Mouse (Mus musculus) forebrain, embryonic 10.5 days (tissue): ENCODE data around the gene Cntnap2. TPM values are rescaled to one million over a fixed set of nuclear protein-coding genes. Genes with fewer than 3 reads are reported as not detected.

ENCODE experiments used
- DNase-seq: peaks from one replicate; pipeline ENCODE4 v3.0.0-alpha.2; 2017; ENCODE audit warnings: low spot score; ENCODE audit errors: extremely low spot score
- H3K27ac ChIP-seq: fragments of 300-500 bp; sonication (generic); 2 replicates; pipeline ENCODE4 v1.5.1; 2016; ENCODE audit warnings: mild to moderate bottlenecking
- H3K27me3 ChIP-seq: fragments of 300-500 bp; sonication (generic); 2 replicates; pipeline ENCODE4 v1.6.1; 2016; ENCODE audit warnings: mild to moderate bottlenecking; ENCODE audit not compliant: poor library complexity, severe bottlenecking
- H3K36me3 ChIP-seq: fragments of 300-500 bp; sonication (generic); replicated peaks from 2 replicates; pipeline ENCODE4 v1.6.1; 2016; ENCODE audit warnings: mild to moderate bottlenecking, moderate library complexity
- H3K4me1 ChIP-seq: fragments of 300-500 bp; sonication (generic); 2 replicates; pipeline ENCODE4 v1.6.1; 2016
- H3K4me3 ChIP-seq: fragments of 300-500 bp; sonication (generic); 2 replicates; pipeline ENCODE4 v1.5.1; 2016; ENCODE audit warnings: mild to moderate bottlenecking, moderate library complexity
- H3K9me3 ChIP-seq: fragments of 300-500 bp; sonication (generic); 2 replicates; pipeline ENCODE4 v1.6.1; 2016; ENCODE audit warnings: mild to moderate bottlenecking, moderate library complexity
- WGBS: fragments of 180-500 bp; shearing (Covaris S2); methylation state at CpG from one replicate; pipeline ENCODE4 v1.1.7; 2016; 5-methylcytosine and 5-hydroxymethylcytosine counted together
- polyA plus RNA-seq: library from polyadenylated mRNA; unstranded; fragments of >200 nt; fragmentation: Nextera tagmentation; extraction: Ambion mirVana; gene quantifications from 2 replicates; pipeline ENCODE4 v1.2.1, GENCODE M21; 2016

Cntnap2 gene
- polyA plus RNA-seq, 1 experiment from 2014 or later, result 89.3 TPM

GRCm38 (mm10) chr6:47244642-47245041 lies 2185.5 kb downstream of the Cntnap2 start:
- 7% methylated on average over 7 of the region's 7 CpGs for WGBS
- H3K4me1 ChIP-seq, result peaks cover 92% of the 10 kb centered on the region
- DNase-seq, result no peak
- peaks cover 31% of the 10 kb centered on the region for H3K36me3 ChIP-seq
- H3K4me3 ChIP-seq, result peak overlapping the region; percentile 63
- no peaks in the 10 kb centered on the region for H3K9me3 ChIP-seq
- H3K27ac ChIP-seq, result peak overlapping the region; percentile 92
- H3K27me3 ChIP-seq, result no peaks in the 10 kb centered on the region; the same call in 1 of the 2 replicates

- peaks cover 89% of the 10 kb centered on the region for H3K4me1 ChIP-seq
- no peak for DNase-seq
- WGBS, result 89% methylated on average over 2 of the region's 2 CpGs
- H3K9me3 ChIP-seq, result no peaks in the 10 kb centered on the region
- H3K4me3 ChIP-seq, result no peak overlapping the region
- no peak overlapping the region for H3K27ac ChIP-seq
- H3K27me3 ChIP-seq, result no peaks in the 10 kb centered on the region
- peaks cover 63% of the 10 kb centered on the region for H3K36me3 ChIP-seq
Observed at GRCm38 (mm10) chr6:47255270-47255669, 2196.1 kb downstream of the Cntnap2 start.

- Histone ChIP-seq H3K27ac (no peak overlapping the region), H3K9me3 (no peaks in the 10 kb centered on the region), H3K27me3 (no peaks in the 10 kb centered on the region), H3K4me1 (peaks cover 92% of the 10 kb centered on the region), H3K4me3 (no peak overlapping the region), H3K36me3 (peaks cover 66% of the 10 kb centered on the region)
- WGBS, result 82% methylated on average over 4 of the region's 4 CpGs
- DNase-seq, result no peak
Observed at GRCm38 (mm10) chr6:47256227-47256887, 2197.2 kb downstream of the Cntnap2 start.

GRCm38 (mm10) chr6:47256918-47257506 lies 2197.9 kb downstream of the Cntnap2 start:
- Histone ChIP-seq H3K9me3 (no peaks in the 10 kb centered on the region), H3K36me3 (peaks cover 65% of the 10 kb centered on the region), H3K4me3 (no peak overlapping the region), H3K4me1 (peaks cover 86% of the 10 kb centered on the region), H3K27me3 (no peaks in the 10 kb centered on the region), H3K27ac (no peak overlapping the region)
- DNase-seq, result no peak
- WGBS, result 75% methylated on average over 3 of the region's 3 CpGs

GRCm38 (mm10) chr6:47259626-47260114 lies 2200.5 kb downstream of the Cntnap2 start:
- 12% methylated on average over 3 of the region's 3 CpGs for WGBS
- Histone ChIP-seq H3K36me3 (peaks cover 75% of the 10 kb centered on the region), H3K4me3 (no peak overlapping the region), H3K27me3 (no peaks in the 10 kb centered on the region), H3K4me1 (peaks cover 59% of the 10 kb centered on the region), H3K9me3 (no peaks in the 10 kb centered on the region), H3K27ac (peak overlapping the region; percentile 76)
- peak; percentile 23 for DNase-seq

GRCm38 (mm10) chr6:47267236-47267635 lies 2208.1 kb downstream of the Cntnap2 start:
- no peak overlapping the region for H3K27ac ChIP-seq
- H3K4me1 ChIP-seq, result peaks cover 7% of the 10 kb centered on the region
- no peak overlapping the region for H3K4me3 ChIP-seq
- H3K9me3 ChIP-seq, result no peaks in the 10 kb centered on the region
- peaks cover 91% of the 10 kb centered on the region for H3K36me3 ChIP-seq
- H3K27me3 ChIP-seq, result no peaks in the 10 kb centered on the region
- 76% methylated on average over 3 of the region's 3 CpGs for WGBS
- no peak for DNase-seq

GRCm38 (mm10) chr6:47269455-47269854 lies 2210.3 kb downstream of the Cntnap2 start:
- no peak overlapping the region for H3K27ac ChIP-seq
- H3K36me3 ChIP-seq, result peaks cover 92% of the 10 kb centered on the region
- H3K9me3 ChIP-seq, result no peaks in the 10 kb centered on the region
- 76% methylated on average over 3 of the region's 3 CpGs for WGBS
- no peak overlapping the region for H3K4me3 ChIP-seq
- peaks cover 26% of the 10 kb centered on the region for H3K4me1 ChIP-seq
- no peak for DNase-seq
- H3K27me3 ChIP-seq, result no peaks in the 10 kb centered on the region

- no peak overlapping the region for H3K4me3 ChIP-seq
- no peak for DNase-seq
- H3K27me3 ChIP-seq, result peaks cover 4% of the 10 kb centered on the region
- H3K4me1 ChIP-seq, result peaks cover 45% of the 10 kb centered on the region
- peaks cover 96% of the 10 kb centered on the region for H3K36me3 ChIP-seq
- no peak overlapping the region for H3K27ac ChIP-seq
- 92% methylated on average over 3 of the region's 3 CpGs for WGBS
- H3K9me3 ChIP-seq, result no peaks in the 10 kb centered on the region
Observed at GRCm38 (mm10) chr6:47271576-47271975, 2212.4 kb downstream of the Cntnap2 start.

- WGBS, result 56% methylated on average over 8 of the region's 8 CpGs
- no peaks in the 10 kb centered on the region for H3K9me3 ChIP-seq
- H3K27ac ChIP-seq, result peak overlapping the region; percentile 74
- H3K4me1 ChIP-seq, result peaks cover 55% of the 10 kb centered on the region
- H3K36me3 ChIP-seq, result peaks cover 89% of the 10 kb centered on the region
- H3K4me3 ChIP-seq, result no peak overlapping the region
- peaks cover 6% of the 10 kb centered on the region for H3K27me3 ChIP-seq
- DNase-seq, result no peak
Observed at GRCm38 (mm10) chr6:47272606-47273575, 2213.7 kb downstream of the Cntnap2 start.

- Histone ChIP-seq H3K9me3 (no peaks in the 10 kb centered on the region), H3K27me3 (peaks cover 6% of the 10 kb centered on the region), H3K4me3 (no peak overlapping the region), H3K36me3 (peaks cover 83% of the 10 kb centered on the region), H3K27ac (no peak overlapping the region), H3K4me1 (peaks cover 74% of the 10 kb centered on the region)
- DNase-seq, result no peak
- 28% methylated on average over 2 of the region's 2 CpGs for WGBS
Observed at GRCm38 (mm10) chr6:47275065-47275464, 2215.9 kb downstream of the Cntnap2 start.

GRCm38 (mm10) chr6:47279183-47279582 lies 2220.0 kb downstream of the Cntnap2 start:
- peaks cover 6% of the 10 kb centered on the region for H3K27me3 ChIP-seq
- no peaks in the 10 kb centered on the region for H3K9me3 ChIP-seq
- 37% methylated on average over 1 of the region's 1 CpGs for WGBS
- peak overlapping the region; percentile 3; the same call in 1 of the 2 replicates for H3K27ac ChIP-seq
- H3K36me3 ChIP-seq, result peaks cover 65% of the 10 kb centered on the region
- H3K4me3 ChIP-seq, result no peak overlapping the region
- H3K4me1 ChIP-seq, result peaks cover 76% of the 10 kb centered on the region
- peak; percentile 53 for DNase-seq

- no peak overlapping the region for H3K4me3 ChIP-seq
- no peak for DNase-seq
- peaks cover 80% of the 10 kb centered on the region for H3K4me1 ChIP-seq
- peaks cover 45% of the 10 kb centered on the region for H3K36me3 ChIP-seq
- peaks cover 1% of the 10 kb centered on the region; the same call in 1 of the 2 replicates for H3K27me3 ChIP-seq
- no peak overlapping the region for H3K27ac ChIP-seq
- H3K9me3 ChIP-seq, result no peaks in the 10 kb centered on the region
Observed at GRCm38 (mm10) chr6:47281584-47281983, 2222.4 kb downstream of the Cntnap2 start.
